13 mouse cellular contexts compared by ENCODE assay signal in genomic region chr1:86437219-86438013, GRCm38 (mm10). TPM values are rescaled to one million over a fixed set of nuclear protein-coding genes. Genes with fewer than 3 reads are reported as not detected.
DNase-seq lines count a peak whose midpoint lies in the region; ATAC-seq and TF ChIP-seq lines count a peak whose summit lies in the region.
"Had no signal": no experiment of that assay in that cellular context is flagged by ENCODE, and none has a peak within 500 bp of the region (broad histone marks: within the 10 kb centered on the region; RNA-seq: fewer than 3 reads in every experiment).

No protein-coding gene starts in this region.

- no peak overlapping the region for H3K4me3 ChIP-seq in heart, embryonic 11.5 days (ENCODE audit: low read depth, low read length)
- H3K4me3 ChIP-seq in limb, embryonic 13.5 days: no peak overlapping the region
- H3K4me3 ChIP-seq in limb, embryonic 10.5 days: no peak overlapping the region
- no peak overlapping the region for H3K4me3 ChIP-seq in midbrain, postnatal 0 days (ENCODE audit: low read depth, low read length)

- no peak overlapping the region for H3K4me2 ChIP-seq in heart, embryonic 11.5 days
- H3K4me2 ChIP-seq in limb, embryonic 13.5 days (replicated peaks): no peak overlapping the region
- H3K4me2 ChIP-seq in midbrain, postnatal 0 days (ENCODE audit: low read depth, low read length, poor library complexity, severe bottlenecking): no peak overlapping the region

- peaks cover 56% of the 10 kb centered on the region for H3K4me1 ChIP-seq in heart, embryonic 11.5 days (ENCODE audit: control insufficient read depth, insufficient read depth, low read length)
- H3K4me1 ChIP-seq in limb, embryonic 13.5 days: peaks cover 47% of the 10 kb centered on the region
- H3K4me1 ChIP-seq in limb, embryonic 10.5 days: peaks cover 59% of the 10 kb centered on the region
- peaks cover 9% of the 10 kb centered on the region; the same call in 1 of the 2 replicates for H3K4me1 ChIP-seq in midbrain, postnatal 0 days (ENCODE audit: insufficient read depth, low read length)

- 66% methylated on average over 9 of the region's 9 CpGs for WGBS in heart, embryonic 11.5 days (ENCODE audit: insufficient replicate concordance)
- WGBS in limb, embryonic 13.5 days: 61% methylated on average over 9 of the region's 9 CpGs
- WGBS in limb, embryonic 10.5 days: 76% methylated on average over 9 of the region's 9 CpGs
- 68% methylated on average over 9 of the region's 9 CpGs for WGBS in midbrain, postnatal 0 days

- TF ChIP-seq CTCF in midbrain, postnatal 0 days (IDR thresholded peaks at IDR 0.05): no peak

- H3K27me3 ChIP-seq in heart, embryonic 11.5 days (ENCODE audit: control insufficient read depth, insufficient read depth, low read length): no peaks in the 10 kb centered on the region
- no peaks in the 10 kb centered on the region for H3K27me3 ChIP-seq in limb, embryonic 13.5 days
- peaks cover 8% of the 10 kb centered on the region; the same call in 1 of the 2 replicates for H3K27me3 ChIP-seq in limb, embryonic 10.5 days (ENCODE audit: low read depth, poor library complexity, severe bottlenecking)
- no peaks in the 10 kb centered on the region for H3K27me3 ChIP-seq in midbrain, postnatal 0 days (ENCODE audit: insufficient read depth, low read length)

- peak overlapping the region; percentile 47; the same call in 1 of the 2 replicates for H3K27ac ChIP-seq in heart, embryonic 11.5 days (ENCODE audit: low read depth, low read length)
- H3K27ac ChIP-seq in limb, embryonic 13.5 days: 0 out of 2 replicates have a peak overlapping the region, but pooled peaks have one; percentile 6
- H3K27ac ChIP-seq in limb, embryonic 10.5 days: no peak overlapping the region
- no peak overlapping the region for H3K27ac ChIP-seq in midbrain, postnatal 0 days (ENCODE audit: low read depth, low read length)

- H3K9me3 ChIP-seq in heart, embryonic 11.5 days (replicated peaks; ENCODE audit: control insufficient read depth, low read length): no peaks in the 10 kb centered on the region
- H3K9me3 ChIP-seq in limb, embryonic 13.5 days: no peaks in the 10 kb centered on the region
- no peaks in the 10 kb centered on the region for H3K9me3 ChIP-seq in limb, embryonic 10.5 days (replicated peaks)
- no peaks in the 10 kb centered on the region for H3K9me3 ChIP-seq in midbrain, postnatal 0 days (ENCODE audit: low read length)

- DNase-seq in heart, adult 11 months: no peak
- DNase-seq in limb, embryonic 10.5 days (ENCODE audit: low spot score): no peak
- DNase-seq in NIH3T3 (ENCODE audit: low read depth): peak; percentile 65
- DNase-seq in midbrain, postnatal 0 days (ENCODE audit: low spot score): no peak
- DNase-seq in right cerebral cortex, postnatal 4 days: no peak
- no peak for DNase-seq in frontal cortex, postnatal 25 days (ENCODE audit: low spot score in 2 of 2)
- DNase-seq: adrenal gland, adult 8-10 months; cerebellum, postnatal 36 days had no signal

- ATAC-seq in heart, embryonic 11.5 days (replicated peaks; ENCODE audit: insufficient number of reproducible peaks, low FRiP score, low TSS enrichment): no peak
- no peak for ATAC-seq in limb, embryonic 13.5 days (ENCODE audit: low FRiP score, low read depth)
- no peak for ATAC-seq in midbrain, postnatal 0 days (ENCODE audit: low FRiP score)

- H3K36me3 ChIP-seq in heart, embryonic 11.5 days (ENCODE audit: control insufficient read depth, insufficient read depth, low read length): no peaks in the 10 kb centered on the region
- H3K36me3 ChIP-seq in limb, embryonic 13.5 days: no peaks in the 10 kb centered on the region
- H3K36me3 ChIP-seq in limb, embryonic 10.5 days: no peaks in the 10 kb centered on the region
- H3K36me3 ChIP-seq in midbrain, postnatal 0 days (ENCODE audit: insufficient read depth, low read length): no peaks in the 10 kb centered on the region

- H3K9ac ChIP-seq in heart, embryonic 11.5 days (ENCODE audit: low read depth, low read length): 0 out of 2 replicates have a peak overlapping the region, but pooled peaks have one; percentile 18
- H3K9ac ChIP-seq in limb, embryonic 13.5 days: no peak overlapping the region
- H3K9ac ChIP-seq in midbrain, postnatal 0 days (replicated peaks; ENCODE audit: low read length, poor library complexity, severe bottlenecking): peak overlapping the region; percentile 8; the same call in 1 of the 2 replicates

RNA-seq across cellular contexts. Expression of gene Tex44, which starts 11.3 kb away (rescaled TPM):
- polyA plus RNA-seq in heart, embryonic 11.5 days (2014; fragmentation: Nextera tagmentation; extraction: Ambion mirVana): not detected in 2 replicates
- polyA plus RNA-seq in limb, embryonic 13.5 days (2015; fragmentation: Nextera tagmentation; extraction: Ambion mirVana): not detected in 2 replicates
- not detected in 2 replicates for polyA plus RNA-seq in limb, embryonic 10.5 days (2016; fragmentation: Nextera tagmentation; extraction: Ambion mirVana)
- total RNA-seq in midbrain, postnatal 0 days (2014; rRNA removed): 0.14 TPM in 1 of 2 replicates, not detected in the other
- polyA plus RNA-seq in midbrain, postnatal 0 days (2015; fragmentation: Nextera tagmentation; extraction: Ambion mirVana): not detected in 2 replicates
- total RNA-seq: adrenal gland, adult 8-10 months; layer of hippocampus, postnatal 25 days; megakaryocyte, adult 5-6 weeks had no signal
- polyA plus RNA-seq: heart, embryonic 16.5 days had no signal

RNA-seq across cellular contexts. Expression of gene Nmur1, which starts 11.4 kb away (rescaled TPM):
- not detected in 2 replicates for polyA plus RNA-seq in heart, embryonic 11.5 days (2014; fragmentation: Nextera tagmentation; extraction: Ambion mirVana)
- polyA plus RNA-seq in limb, embryonic 13.5 days (2015; fragmentation: Nextera tagmentation; extraction: Ambion mirVana): not detected in 2 replicates
- polyA plus RNA-seq in limb, embryonic 10.5 days (2016; fragmentation: Nextera tagmentation; extraction: Ambion mirVana): 0.15 and 0.24 TPM in 2 replicates
- total RNA-seq in midbrain, postnatal 0 days (2014; rRNA removed): not detected in 2 replicates
- 0.27 and 0.33 TPM in 2 replicates for polyA plus RNA-seq in midbrain, postnatal 0 days (2015; fragmentation: Nextera tagmentation; extraction: Ambion mirVana)
- total RNA-seq: adrenal gland, adult 8-10 months; layer of hippocampus, postnatal 25 days; megakaryocyte, adult 5-6 weeks had no signal
- polyA plus RNA-seq: heart, embryonic 16.5 days had no signal

Comparison
In these comparisons a context has a peak if more than half of its experiments do, and no peak if none do; other contexts are left out.
1. H3K27ac ChIP-seq: peak in heart, embryonic 11.5 days (single experiment) and limb, embryonic 13.5 days (single experiment); none in limb, embryonic 10.5 days (single experiment) and midbrain, postnatal 0 days (single experiment).